Comparison of ENCODE assay signal across 9 mouse cellular contexts in the genomic region with DNA sequence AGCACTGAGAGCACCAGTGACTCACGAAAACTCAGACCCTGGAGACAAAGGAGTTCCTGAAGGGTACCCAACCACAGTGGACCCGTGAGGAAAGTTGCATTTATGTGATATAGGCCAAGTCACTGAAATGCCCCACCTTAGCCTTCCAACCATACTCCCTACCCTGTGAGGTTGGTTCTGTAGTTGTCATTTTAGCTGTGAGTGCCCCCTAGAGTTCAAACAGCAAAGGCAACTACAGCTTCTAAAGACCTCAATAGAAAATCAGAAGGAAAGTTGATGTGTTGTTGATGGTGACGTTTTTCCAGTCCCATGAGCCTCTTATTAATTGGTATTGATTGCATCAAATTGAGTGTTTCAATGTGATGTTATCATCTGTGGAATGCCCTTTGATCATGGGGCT. TPM values are rescaled to one million over a fixed set of nuclear protein-coding genes. Genes with fewer than 3 reads are reported as not detected.
DNase-seq lines count a peak whose midpoint lies in the region; ATAC-seq and TF ChIP-seq lines count a peak whose summit lies in the region.
"Had no signal": no experiment of that assay in that cellular context is flagged by ENCODE, and none has a peak within 500 bp of the region (broad histone marks: within the 10 kb centered on the region; RNA-seq: fewer than 3 reads in every experiment).

No protein-coding gene starts in this region.

- H3K4me1 ChIP-seq in heart, adult 2 months (ENCODE audit: control insufficient read depth, insufficient read depth, low read length), result no peaks in the 10 kb centered on the region
- H3K4me1 ChIP-seq in heart, embryonic 12.5 days (replicated peaks), result no peaks in the 10 kb centered on the region
- peaks cover 10 to 54% of the 10 kb centered on the region in 2 experiments for H3K4me1 ChIP-seq in CH12.LX (ENCODE audit: control insufficient read depth in 1 of 2, insufficient read depth in 2 of 2)
- no peaks in the 10 kb centered on the region for H3K4me1 ChIP-seq in forebrain, embryonic 15.5 days

- no peak for TF ChIP-seq POLR2A in heart, adult 2 months (IDR thresholded peaks at IDR 0.05; ENCODE audit: insufficient read depth, low read depth, low read length)
- no peak for TF ChIP-seq POLR2A in CH12.LX (IDR thresholded peaks at IDR 0.05; ENCODE audit: low read depth, low read length)

- H3K9ac ChIP-seq in heart, adult 2 months (ENCODE audit: low read depth, low read length), result no peak overlapping the region
- H3K9ac ChIP-seq in heart, embryonic 12.5 days, result no peak overlapping the region
- no peak overlapping the region for H3K9ac ChIP-seq in CH12.LX (ENCODE audit: insufficient read depth, low read depth)
- no peak overlapping the region for H3K9ac ChIP-seq in forebrain, embryonic 15.5 days (replicated peaks)

- H3K4me3 ChIP-seq in heart, adult 2 months, result no peak overlapping the region
- no peak overlapping the region for H3K4me3 ChIP-seq in heart, embryonic 12.5 days
- no peak overlapping the region for H3K4me3 ChIP-seq in CH12.LX (replicated peaks in 1 of 3; ENCODE audit: low read depth in 2 of 3, low read length in 2 of 3, poor library complexity in 1 of 3)
- no peak overlapping the region for H3K4me3 ChIP-seq in forebrain, embryonic 15.5 days
- H3K4me3 ChIP-seq: myocyte had no signal

- H3K27ac ChIP-seq in heart, adult 2 months, result no peak overlapping the region
- no peak overlapping the region for H3K27ac ChIP-seq in heart, embryonic 12.5 days (ENCODE audit: poor library complexity, severe bottlenecking)
- no peak overlapping the region for H3K27ac ChIP-seq in CH12.LX (ENCODE audit: insufficient read depth, low read depth)
- no peak overlapping the region for H3K27ac ChIP-seq in forebrain, embryonic 15.5 days (replicated peaks)

- dilution Hi-C loops in CH12.LX (cut with MboI; ENCODE audit: extremely low pct_ligation_motif_present, extremely low pct_unique_long_range_greater_than_20kb, low sequenced_read_pairs), result no loop called here

- TF ChIP-seq EP300 in heart, adult 2 months (IDR thresholded peaks at IDR 0.05; ENCODE audit: insufficient read depth, low read depth, low read length), result no peak
- TF ChIP-seq EP300 in CH12.LX (IDR thresholded peaks at IDR 0.05; ENCODE audit: low read length), result no peak

- ATAC-seq in heart, embryonic 12.5 days (ENCODE audit: insufficient number of reproducible peaks, low FRiP score), result no peak
- no peak for ATAC-seq in forebrain, embryonic 15.5 days (replicated peaks)

- 53% methylated on average over 3 of the region's 3 CpGs for WGBS in heart, adult 2 months
- 69% methylated on average over 3 of the region's 3 CpGs for WGBS in heart, embryonic 12.5 days
- 74% methylated on average over 3 of the region's 3 CpGs for WGBS in forebrain, embryonic 15.5 days

- H3K36me3 ChIP-seq in heart, adult 2 months (ENCODE audit: control insufficient read depth, insufficient read depth, low read length), result no peaks in the 10 kb centered on the region
- H3K36me3 ChIP-seq in heart, embryonic 12.5 days, result no peaks in the 10 kb centered on the region
- peaks cover 50 to 62% of the 10 kb centered on the region in 2 experiments for H3K36me3 ChIP-seq in CH12.LX (replicated peaks in 1 of 2; ENCODE audit: control insufficient read depth in 1 of 2, insufficient read depth in 1 of 2, low read length in 1 of 2)
- H3K36me3 ChIP-seq in forebrain, embryonic 15.5 days, result no peaks in the 10 kb centered on the region

- intact Hi-C loops in heart, adult 2 months (cut with DNase I), result loop anchor here (5.0 kb wide), 1 partner anchor 259 kb away; no protein-coding TSS in a partner anchor

- in situ Hi-C loops in CH12.LX (cut with MboI; ENCODE audit: low pct_ligation_motif_present, low pct_unique_long_range_greater_than_20kb, low sequenced_read_pairs), result no loop called here

- TF ChIP-seq CTCF in heart, adult 2 months (IDR thresholded peaks at IDR 0.05), result peak; percentile 68
- TF ChIP-seq CTCF in CH12.LX (conservative IDR thresholded peaks at IDR 0.05 in 1 of 2, IDR thresholded peaks at IDR 0.05 in 1 of 2; ENCODE audit: low read depth in 2 of 2, low read length in 2 of 2), result peak; percentile 58 to 85; a peak in 3 of 4 replicates

- TF ChIP-seq RAD21 in CH12.LX (IDR thresholded peaks at IDR 0.05; ENCODE audit: low read depth, low read length), result peak; percentile 68

- no peaks in the 10 kb centered on the region for H3K79me2 ChIP-seq in heart, adult 2 months (replicated peaks; ENCODE audit: control insufficient read depth, insufficient read depth, low read length)
- peaks cover 59% of the 10 kb centered on the region for H3K79me2 ChIP-seq in CH12.LX (replicated peaks; ENCODE audit: control insufficient read depth, extremely low read depth, insufficient read depth, poor library complexity, severe bottlenecking)

- H3K27me3 ChIP-seq in heart, adult 2 months (ENCODE audit: control insufficient read depth, insufficient read depth, low read length), result no peaks in the 10 kb centered on the region
- no peaks in the 10 kb centered on the region for H3K27me3 ChIP-seq in heart, embryonic 12.5 days (replicated peaks)
- H3K27me3 ChIP-seq in CH12.LX (replicated peaks), result no peaks in the 10 kb centered on the region
- no peaks in the 10 kb centered on the region for H3K27me3 ChIP-seq in forebrain, embryonic 15.5 days

- DNase-seq in heart, adult 2 months, result no peak
- DNase-seq in 3T3-L1 (ENCODE audit: low read depth, low spot score) (peak; percentile 22), CH12.LX (ENCODE audit: extremely low read depth) (peak; percentile 68)
- DNase-seq in induced T-regulatory cell, adult 2 months (ENCODE audit: low read depth), result peak; percentile 74
- DNase-seq in testis, postnatal 10 days (ENCODE audit: low spot score), result no peak
- no peak for DNase-seq in right cerebral cortex, adult 2 months (ENCODE audit: low spot score in 2 of 2)

- H3K4me2 ChIP-seq in heart, embryonic 12.5 days, result no peak overlapping the region
- no peak overlapping the region for H3K4me2 ChIP-seq in CH12.LX (ENCODE audit: insufficient read depth, low read depth, poor library complexity, severe bottlenecking)
- H3K4me2 ChIP-seq in forebrain, embryonic 15.5 days (replicated peaks), result no peak overlapping the region

- H3K9me3 ChIP-seq in heart, embryonic 12.5 days (replicated peaks), result no peaks in the 10 kb centered on the region
- no peaks in the 10 kb centered on the region for H3K9me3 ChIP-seq in CH12.LX (replicated peaks; ENCODE audit: low read length)
- H3K9me3 ChIP-seq in forebrain, embryonic 15.5 days, result no peaks in the 10 kb centered on the region

TF ChIP-seq in CH12.LX, 34 proteins besides CTCF, POLR2A, EP300 and RAD21:
- TF ChIP-seq SMC3 (IDR thresholded peaks at IDR 0.05; ENCODE audit: low read depth, low read length) (peak; percentile 35), CHD2 (IDR thresholded peaks at IDR 0.05; ENCODE audit: low read length) (no peak)

RNA-seq across cellular contexts. Expression of gene Slfn3, which starts 39.8 kb away (rescaled TPM):
- total RNA-seq in heart, adult 2 months (2021), result 1 to 10 TPM; 2.0 to 3.5 TPM
- 0.72 and 1.9 TPM in 2 replicates for polyA plus RNA-seq in heart, adult 2 months (2012; rRNA removed)
- polyA plus RNA-seq in heart, embryonic 12.5 days (2016; fragmentation: Nextera tagmentation; extraction: Ambion mirVana), result 1.1 and 1.2 TPM in 2 replicates
- total RNA-seq in CH12.LX (2012; rRNA removed) (10.6 and 11.2 TPM in 2 replicates), CH12.LX (2014; rRNA removed) (19.5 and 21.4 TPM in 2 replicates)
- 30.4 and 33.1 TPM in 2 replicates for polyA plus RNA-seq in CH12.LX (2012; ENCODE audit: insufficient read length, low read depth)
- 0.10 and 0.15 TPM in 2 replicates for polyA plus RNA-seq in forebrain, embryonic 15.5 days (2015; fragmentation: Nextera tagmentation; extraction: Ambion mirVana)

RNA-seq across cellular contexts. Expression of gene Slfn14, which starts 55.6 kb away (rescaled TPM):
- total RNA-seq in heart, adult 2 months (2021), result under 1 TPM in 1 of 2 experiments, not detected in 1; 0.14 TPM
- not detected in 2 replicates for polyA plus RNA-seq in heart, adult 2 months (2012; rRNA removed)
- 3.0 and 3.4 TPM in 2 replicates for polyA plus RNA-seq in heart, embryonic 12.5 days (2016; fragmentation: Nextera tagmentation; extraction: Ambion mirVana)
- total RNA-seq in CH12.LX (2012; rRNA removed) (not detected in 2 replicates), CH12.LX (2014; rRNA removed) (not detected in 2 replicates)
- polyA plus RNA-seq in CH12.LX (2012; ENCODE audit: insufficient read length, low read depth), result not detected in 2 replicates
- 0.06 TPM in 1 of 2 replicates, not detected in the other for polyA plus RNA-seq in forebrain, embryonic 15.5 days (2015; fragmentation: Nextera tagmentation; extraction: Ambion mirVana)

RNA-seq across cellular contexts. Expression of gene Slfn4, which starts 56.0 kb away (rescaled TPM):
- total RNA-seq in heart, adult 2 months (2021), result under 1 TPM; 0.14 to 0.18 TPM
- polyA plus RNA-seq in heart, adult 2 months (2012; rRNA removed), result 0.15 and 0.37 TPM in 2 replicates
- not detected in 2 replicates for polyA plus RNA-seq in heart, embryonic 12.5 days (2016; fragmentation: Nextera tagmentation; extraction: Ambion mirVana)
- 0.04 TPM in 1 of 2 replicates, not detected in the other for total RNA-seq in CH12.LX (2012; rRNA removed)
- total RNA-seq in CH12.LX (2014; rRNA removed), result not detected in 2 replicates
- 0.07 TPM in 1 of 2 replicates, not detected in the other for polyA plus RNA-seq in CH12.LX (2012; ENCODE audit: insufficient read length, low read depth)
- not detected in 2 replicates for polyA plus RNA-seq in forebrain, embryonic 15.5 days (2015; fragmentation: Nextera tagmentation; extraction: Ambion mirVana)

Comparison
In these comparisons a context has a peak if more than half of its experiments do, and no peak if none do; other contexts are left out.
1. DNase-seq: peak in 3T3-L1 (single experiment), CH12.LX (single experiment) and induced T-regulatory cell, adult 2 months (single experiment); none in heart, adult 2 months (0 of 2), testis, postnatal 10 days (single experiment) and right cerebral cortex, adult 2 months (0 of 2).
2. RNA of gene Slfn3, which starts 39.8 kb away (polyA plus RNA-seq): 30.4 to 33.1 TPM in CH12.LX; 1.1 to 1.2 TPM in heart, embryonic 12.5 days, 0.72 to 1.9 TPM in heart, adult 2 months and 0.10 to 0.15 TPM in forebrain, embryonic 15.5 days; every median in the first group is over 10 times any median in the second.